Mouse (Mus musculus) neural tube, embryonic 15.5 days (tissue): Measurements from ENCODE around the gene Fam213a. TPM values are rescaled to one million over a fixed set of nuclear protein-coding genes. Genes with fewer than 3 reads are reported as not detected.
A peak's percentile ranks its signal among the peaks of the same experiment; 100 is the strongest.

Experiments used
- ATAC-seq: fragments of 200-750 bp; cut with Nextera tagmentation; 2 replicates; pipeline ENCODE4 v1.8.0; 2017; ENCODE audit warnings: mild to moderate bottlenecking, moderate TSS enrichment, moderate library complexity; ENCODE audit not compliant: low FRiP score
- H3K27ac ChIP-seq: fragments of 300-500 bp; sonication (generic); replicated peaks from 2 replicates; pipeline ENCODE4 v1.5.1; 2015; ENCODE audit warnings: mild to moderate bottlenecking, inconsistent platforms
- H3K27me3 ChIP-seq: fragments of 300-500 bp; sonication (generic); replicated peaks from 2 replicates; pipeline ENCODE4 v1.6.1; 2015; ENCODE audit warnings: inconsistent platforms
- H3K36me3 ChIP-seq: fragments of 300-500 bp; sonication (generic); 2 replicates; pipeline ENCODE4 v1.6.1; 2015; ENCODE audit warnings: inconsistent platforms
- H3K4me1 ChIP-seq: fragments of 300-500 bp; sonication (generic); 2 replicates; pipeline ENCODE4 v1.6.1; 2015; ENCODE audit warnings: inconsistent platforms
- H3K4me2 ChIP-seq: fragments of 300-500 bp; sonication (generic); 2 replicates; pipeline ENCODE4 v1.6.1; 2015; ENCODE audit warnings: inconsistent platforms, mild to moderate bottlenecking, moderate library complexity
- H3K4me3 ChIP-seq: fragments of 300-500 bp; sonication (generic); replicated peaks from 2 replicates; pipeline ENCODE4 v1.5.1; 2015; ENCODE audit warnings: mild to moderate bottlenecking, inconsistent platforms
- H3K9ac ChIP-seq: fragments of 300-500 bp; sonication (generic); replicated peaks from 2 replicates; pipeline ENCODE4 v1.6.1; 2015; ENCODE audit warnings: mild to moderate bottlenecking, inconsistent platforms
- H3K9me3 ChIP-seq: fragments of 300-500 bp; sonication (generic); replicated peaks from 2 replicates; pipeline ENCODE4 v1.6.1; 2016; ENCODE audit warnings: inconsistent platforms
- WGBS: fragments of 180-500 bp; shearing (Covaris S2); methylation state at CpG from one replicate; pipeline ENCODE4 v1.1.7; 2015; ENCODE audit warnings: mixed read lengths; 5-methylcytosine and 5-hydroxymethylcytosine counted together
- polyA plus RNA-seq: library from polyadenylated mRNA; unstranded; fragments of >200 nt; fragmentation: Nextera tagmentation; extraction: Ambion mirVana; gene quantifications from 2 replicates; pipeline ENCODE4 v1.2.1, GENCODE M21; 2015

Gene Fam213a
- polyA plus RNA-seq, 1 experiment from 2014 or later = 96.7 TPM

DNA sequence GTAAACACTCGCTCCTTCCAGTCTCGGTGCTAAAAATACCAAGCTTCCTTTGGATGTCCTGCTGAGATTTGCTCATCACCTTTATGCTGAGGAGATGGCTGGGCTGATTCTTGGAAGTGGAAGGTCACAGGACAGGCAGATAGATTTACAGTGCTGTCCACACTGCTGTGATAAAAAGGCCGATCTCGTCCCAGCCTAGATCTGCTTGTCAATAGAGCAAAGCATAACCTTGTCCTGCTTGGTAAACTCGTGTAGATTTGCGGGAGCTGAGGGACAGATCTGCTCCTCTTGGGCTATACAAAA is 46.0 kb downstream of the Fam213a start:
- H3K9ac ChIP-seq = peak overlapping the region; percentile 67
- H3K27ac ChIP-seq = peak overlapping the region; percentile 89
- no peaks in the 10 kb centered on the region for H3K36me3 ChIP-seq
- no peaks in the 10 kb centered on the region for H3K27me3 ChIP-seq
- ATAC-seq = peak; percentile 1; the same call in 1 of the 2 replicates
- H3K4me3 ChIP-seq = peak overlapping the region; percentile 73
- 3% methylated on average over 6 of the region's 6 CpGs for WGBS
- peaks cover 31% of the 10 kb centered on the region for H3K4me1 ChIP-seq
- H3K4me2 ChIP-seq = peak overlapping the region; percentile 88
- no peaks in the 10 kb centered on the region for H3K9me3 ChIP-seq

DNA sequence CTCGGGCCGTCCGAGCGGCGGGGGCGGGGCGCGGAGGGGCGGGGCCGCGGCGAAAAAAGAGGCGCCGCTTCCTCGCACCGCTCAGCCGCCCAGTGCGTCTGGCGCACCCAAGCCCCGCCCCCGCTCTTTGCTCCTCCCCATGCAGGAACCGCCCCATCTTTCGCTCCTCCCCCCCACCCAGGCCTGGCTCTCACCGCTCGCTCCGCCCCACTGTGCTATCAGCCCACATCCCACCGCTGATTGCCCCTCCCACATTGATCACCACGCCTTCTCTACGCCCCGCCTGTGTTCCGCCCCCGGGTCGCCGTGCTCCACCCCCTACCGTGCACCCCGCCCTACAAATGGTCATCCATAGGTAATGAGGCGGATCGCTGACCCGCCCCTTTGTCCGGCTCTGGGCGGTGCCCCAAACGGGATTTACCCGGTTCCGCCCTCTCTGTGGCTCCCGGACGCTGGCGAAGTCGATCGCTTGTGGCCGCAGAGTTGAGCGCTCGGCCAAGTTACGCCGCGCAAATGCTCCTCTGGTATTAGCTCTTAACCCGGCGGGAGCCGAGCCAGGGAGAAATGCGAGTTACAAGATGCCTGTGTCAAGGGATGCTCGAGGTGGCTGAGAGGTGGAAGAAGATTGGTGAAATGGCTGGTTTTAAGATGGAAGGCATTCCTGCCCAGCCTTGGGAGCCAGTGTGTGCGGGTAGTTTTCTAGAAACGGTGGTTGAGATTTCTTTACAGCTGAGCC is 46.6 kb downstream of the Fam213a start:
- H3K36me3 ChIP-seq = no peaks in the 10 kb centered on the region
- peak overlapping the region; percentile 71 for H3K9ac ChIP-seq
- H3K27ac ChIP-seq = peak overlapping the region; percentile 89
- WGBS = under 1% methylated on average over 52 of the region's 62 CpGs
- peak; percentile 96 for ATAC-seq
- H3K9me3 ChIP-seq = no peaks in the 10 kb centered on the region
- peak overlapping the region; percentile 73 for H3K4me3 ChIP-seq
- H3K4me2 ChIP-seq = peak overlapping the region; percentile 88
- H3K4me1 ChIP-seq = peaks cover 36% of the 10 kb centered on the region
- no peaks in the 10 kb centered on the region for H3K27me3 ChIP-seq

DNA sequence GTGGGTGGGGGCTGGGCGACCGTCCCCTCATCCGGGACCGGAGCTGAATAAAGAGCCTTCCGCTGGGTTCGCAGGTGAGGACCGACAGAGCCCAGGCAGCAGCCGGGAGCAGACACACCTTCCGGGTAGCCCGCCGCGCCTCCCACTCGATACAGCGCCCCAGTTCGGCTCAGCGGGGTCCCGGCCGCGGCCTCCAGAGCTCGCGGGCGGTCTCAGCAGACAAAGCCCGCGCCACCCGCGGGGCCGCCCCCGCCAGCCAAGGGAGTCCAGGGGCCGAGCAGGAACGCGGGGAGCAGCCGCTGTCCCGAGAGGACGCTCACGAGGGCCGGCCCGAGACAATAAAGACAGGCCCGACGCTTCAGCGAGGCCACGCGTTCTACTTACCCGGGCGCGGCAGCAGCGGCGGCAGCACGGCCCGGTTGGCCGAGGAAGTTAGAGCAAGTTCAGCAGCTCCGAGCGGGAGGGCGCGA is 47.2 kb downstream of the Fam213a start, which contains the start of gene Tspan14:
Tspan14 (minus strand) TSS at position 416 of the 470 bp plus-strand sequence.
- Histone ChIP-seq H3K4me1 (peaks cover 36% of the 10 kb centered on the region), H3K36me3 (no peaks in the 10 kb centered on the region), H3K27me3 (no peaks in the 10 kb centered on the region), H3K4me2 (peak within 1 kb of the TSS; percentile 88), H3K27ac (peak within 1 kb of the TSS; percentile 89), H3K9me3 (no peaks in the 10 kb centered on the region), H3K9ac (peak within 1 kb of the TSS; percentile 71), H3K4me3 (peak within 1 kb of the TSS; percentile 73)
- under 1% methylated on average over 44 of the region's 54 CpGs for WGBS
- ATAC-seq = peak; percentile 64

DNA sequence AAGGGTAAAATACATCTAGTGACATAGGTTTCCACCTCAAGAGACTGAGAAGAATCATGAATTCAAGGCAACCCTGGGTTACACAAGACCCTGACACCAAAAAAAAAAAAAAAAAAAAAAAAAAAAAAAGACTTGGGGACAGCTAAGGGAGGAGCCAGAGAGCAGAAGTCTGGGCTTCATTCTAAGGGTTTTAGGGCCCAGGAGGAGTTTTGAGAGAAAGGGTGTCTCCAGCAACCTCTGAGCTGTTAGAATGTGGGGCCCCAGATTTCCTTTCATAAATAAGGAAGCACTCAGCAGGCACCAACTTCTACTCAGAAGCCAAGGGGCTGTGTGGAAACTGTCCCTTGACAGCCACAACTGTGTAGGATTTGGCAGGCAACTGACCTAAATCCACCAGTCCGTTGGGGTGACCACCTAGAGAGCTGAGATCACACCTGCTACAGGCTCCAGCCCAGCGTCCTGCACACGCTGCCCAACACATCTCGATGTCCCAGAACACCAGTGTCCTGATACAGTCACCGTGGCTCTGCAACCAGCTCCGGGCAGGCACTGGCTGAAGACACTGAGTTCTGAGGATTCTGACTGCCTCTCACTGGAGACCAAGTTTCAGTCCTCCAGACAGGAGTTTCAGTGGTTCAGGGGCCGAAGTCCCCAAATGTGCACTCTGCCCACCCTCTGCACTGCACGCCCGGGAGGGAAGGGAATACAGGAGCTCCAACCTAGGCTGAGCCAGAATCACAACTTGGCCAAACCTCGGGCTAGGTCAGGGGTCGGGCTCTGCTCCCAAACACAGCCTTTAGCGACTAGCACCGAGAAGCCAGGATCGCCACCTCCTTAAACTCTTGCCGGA is 47.9 kb downstream of the Fam213a start:
- peak overlapping the region; percentile 73 for H3K4me3 ChIP-seq
- no peaks in the 10 kb centered on the region for H3K36me3 ChIP-seq
- H3K4me2 ChIP-seq = peak overlapping the region; percentile 88
- under 1% methylated on average over 15 of the region's 15 CpGs for WGBS
- peak overlapping the region; percentile 84 for H3K27ac ChIP-seq
- peak overlapping the region; percentile 71 for H3K9ac ChIP-seq
- ATAC-seq = peak; percentile 9; the same call in 1 of the 2 replicates
- no peaks in the 10 kb centered on the region for H3K9me3 ChIP-seq
- H3K27me3 ChIP-seq = no peaks in the 10 kb centered on the region
- peaks cover 36% of the 10 kb centered on the region for H3K4me1 ChIP-seq

DNA sequence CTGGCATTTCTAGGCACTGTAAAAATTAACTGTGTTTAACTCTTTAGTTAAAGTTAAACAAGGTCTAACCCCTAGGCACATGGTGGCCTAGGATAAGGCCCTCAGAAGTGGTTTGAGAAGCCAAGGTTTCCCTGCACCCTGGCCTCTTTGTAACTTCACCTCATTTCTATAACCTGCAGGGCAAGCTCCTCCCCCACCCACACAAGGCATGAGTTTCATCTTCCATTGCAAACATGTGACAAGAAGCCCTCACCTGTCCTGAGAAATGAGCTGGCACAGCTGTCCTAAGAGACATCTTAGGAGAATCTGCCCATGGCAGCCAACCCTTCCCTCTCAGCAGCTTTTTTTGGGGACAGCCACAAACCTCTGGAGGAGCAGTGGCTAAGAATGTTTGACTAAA is 48.7 kb downstream of the Fam213a start:
- Histone ChIP-seq H3K9ac (0 out of 2 replicates have a peak overlapping the region, but pooled peaks have one; percentile 20), H3K9me3 (no peaks in the 10 kb centered on the region), H3K36me3 (no peaks in the 10 kb centered on the region), H3K27me3 (no peaks in the 10 kb centered on the region), H3K4me1 (peaks cover 42% of the 10 kb centered on the region), H3K27ac (no peak overlapping the region), H3K4me2 (peak overlapping the region; percentile 88), H3K4me3 (peak overlapping the region; percentile 73)
- ATAC-seq = no peak

DNA sequence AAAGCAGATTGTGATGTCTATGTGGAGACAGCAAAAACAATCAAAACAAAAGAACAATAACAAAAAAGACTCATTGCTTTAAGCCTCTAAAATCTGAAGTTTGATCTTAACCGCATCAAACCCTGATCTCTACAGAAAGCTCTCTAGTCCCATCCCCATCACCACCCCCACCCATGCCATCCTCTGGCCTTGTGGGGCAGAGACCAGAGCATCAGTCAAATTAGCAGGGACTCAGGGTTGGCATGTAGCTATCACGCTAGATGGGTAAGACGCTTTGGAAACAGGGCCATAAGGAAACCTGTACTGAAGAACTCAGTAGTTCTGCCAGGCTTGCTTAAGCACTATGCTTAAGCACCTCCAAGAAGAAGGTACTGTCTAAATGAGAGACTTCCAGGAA is 49.4 kb downstream of the Fam213a start:
- no peaks in the 10 kb centered on the region for H3K9me3 ChIP-seq
- H3K36me3 ChIP-seq = no peaks in the 10 kb centered on the region
- 0 out of 2 replicates have a peak overlapping the region, but pooled peaks have one; percentile 88 for H3K4me2 ChIP-seq
- no peak overlapping the region for H3K4me3 ChIP-seq
- no peaks in the 10 kb centered on the region for H3K27me3 ChIP-seq
- no peak overlapping the region for H3K9ac ChIP-seq
- WGBS = 89% methylated on average over 3 of the region's 3 CpGs
- no peak for ATAC-seq
- H3K27ac ChIP-seq = no peak overlapping the region
- peaks cover 47% of the 10 kb centered on the region for H3K4me1 ChIP-seq

DNA sequence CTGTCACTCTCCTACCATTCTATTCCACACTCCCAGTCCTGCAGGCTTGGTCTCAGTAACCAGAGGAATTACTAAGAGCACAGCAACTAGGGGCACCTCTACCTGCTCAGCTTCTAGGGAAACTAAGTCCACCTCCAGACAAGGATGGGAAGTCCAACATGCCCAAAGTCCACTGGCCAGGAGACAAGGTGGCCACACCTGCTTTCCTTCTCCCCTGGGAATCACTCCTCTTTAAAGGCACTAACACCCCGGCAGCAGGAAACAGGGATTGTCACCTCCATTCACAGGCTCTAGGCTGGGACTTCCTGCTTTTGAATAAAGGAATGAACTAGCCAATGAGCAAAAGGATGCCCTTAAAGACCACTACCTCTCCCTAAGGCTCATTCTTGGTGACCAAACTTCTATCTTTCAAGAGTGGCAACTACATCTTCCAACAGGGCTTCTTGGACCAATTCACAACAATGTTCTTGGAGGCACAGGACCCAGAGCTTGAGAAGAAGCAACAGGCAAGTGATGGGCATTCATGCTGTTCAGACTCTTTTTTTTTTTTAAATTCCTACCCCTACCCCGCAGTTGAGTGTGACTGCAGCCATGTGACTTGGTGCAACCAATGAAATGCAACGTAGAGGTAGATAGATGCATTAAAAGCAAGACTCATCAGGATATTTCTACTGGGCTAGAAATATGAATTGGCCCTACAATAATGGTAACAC is 49.9 kb downstream of the Fam213a start:
- H3K36me3 ChIP-seq = no peaks in the 10 kb centered on the region
- H3K9me3 ChIP-seq = no peaks in the 10 kb centered on the region
- ATAC-seq = no peak
- no peak overlapping the region for H3K27ac ChIP-seq
- H3K4me1 ChIP-seq = peaks cover 53% of the 10 kb centered on the region
- no peaks in the 10 kb centered on the region for H3K27me3 ChIP-seq
- H3K4me3 ChIP-seq = no peak overlapping the region
- no peak overlapping the region for H3K9ac ChIP-seq
- H3K4me2 ChIP-seq = no peak overlapping the region
- WGBS = 77% methylated on average over 3 of the region's 3 CpGs

DNA sequence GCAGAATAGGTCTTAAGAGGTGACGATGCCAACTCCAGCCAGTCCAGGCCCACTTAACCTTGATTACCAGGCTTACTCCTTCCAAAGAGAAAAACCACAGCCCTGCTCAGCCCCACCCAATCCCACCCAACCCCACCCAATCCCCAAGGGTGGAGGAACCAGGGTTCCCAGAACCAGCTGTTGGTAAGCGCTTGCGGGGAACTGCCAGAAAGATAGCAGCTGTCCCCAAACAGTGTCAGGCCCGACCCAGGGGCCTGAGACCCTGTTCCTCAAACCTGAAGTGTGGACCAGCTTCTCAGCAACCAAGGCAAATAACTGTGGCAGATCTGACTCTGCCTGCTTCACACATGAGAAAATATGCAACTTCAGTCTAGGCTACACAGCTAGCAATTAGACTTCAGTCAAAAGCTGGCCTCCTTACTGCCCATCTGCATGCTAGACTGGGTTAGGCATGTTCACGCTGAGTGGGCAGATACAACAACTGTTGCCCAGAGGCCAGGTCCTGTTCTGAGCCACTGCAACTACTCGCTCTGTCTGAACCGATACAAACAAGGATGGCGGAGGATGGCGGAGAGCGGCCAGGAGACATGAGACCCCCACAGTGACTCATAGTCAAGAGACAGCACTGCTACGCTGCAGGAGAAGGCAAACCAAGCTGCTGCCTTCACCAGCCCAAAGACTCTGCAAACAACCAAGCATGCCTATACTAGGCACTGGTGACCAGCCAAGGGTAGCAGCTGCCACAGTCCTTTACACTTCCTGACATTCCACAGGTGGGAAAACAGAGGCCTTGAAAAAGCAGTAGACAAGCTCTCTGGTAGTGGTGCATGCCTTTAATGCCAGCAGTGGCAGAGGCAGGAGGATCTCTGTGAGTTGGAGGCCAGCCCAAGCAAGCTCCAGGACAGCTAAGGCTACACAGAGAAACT is 51.0 kb downstream of the Fam213a start:
- no peak overlapping the region for H3K9ac ChIP-seq
- no peak overlapping the region for H3K27ac ChIP-seq
- no peak for ATAC-seq
- H3K4me1 ChIP-seq = peaks cover 59% of the 10 kb centered on the region
- H3K4me3 ChIP-seq = no peak overlapping the region
- H3K4me2 ChIP-seq = peak overlapping the region; percentile 19; the same call in 1 of the 2 replicates
- no peaks in the 10 kb centered on the region for H3K36me3 ChIP-seq
- 70% methylated on average over 11 of the region's 11 CpGs for whole genome bisulfite sequencing
- no peaks in the 10 kb centered on the region for H3K9me3 ChIP-seq
- H3K27me3 ChIP-seq = no peaks in the 10 kb centered on the region

DNA sequence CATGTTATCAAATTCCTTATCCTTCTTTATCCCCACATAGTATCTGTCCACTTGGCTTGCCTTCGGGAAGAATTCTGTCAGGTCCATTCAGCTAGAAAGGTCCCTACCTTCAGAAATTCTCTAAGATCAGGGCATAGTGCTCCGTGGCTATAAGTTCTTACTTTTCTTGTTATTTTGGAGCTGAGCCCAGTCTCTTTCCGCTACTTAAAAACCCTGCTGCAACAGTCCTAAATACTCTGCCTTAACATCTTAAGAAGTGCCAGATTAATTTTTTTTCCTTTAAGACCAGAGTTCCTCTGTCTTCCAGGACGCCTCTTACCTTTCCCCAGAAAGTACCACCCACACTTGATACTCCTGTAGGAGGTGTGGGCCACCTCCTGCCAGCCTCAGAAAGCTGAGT is 53.4 kb downstream of the Fam213a start:
- H3K9me3 ChIP-seq = no peaks in the 10 kb centered on the region
- H3K27me3 ChIP-seq = no peaks in the 10 kb centered on the region
- no peak overlapping the region for H3K4me3 ChIP-seq
- H3K4me1 ChIP-seq = peaks cover 70% of the 10 kb centered on the region
- 58% methylated on average over 4 of the region's 4 CpGs for WGBS
- peak overlapping the region; percentile 54; the same call in 1 of the 2 replicates for H3K27ac ChIP-seq
- H3K4me2 ChIP-seq = 0 out of 2 replicates have a peak overlapping the region, but pooled peaks have one; percentile 6
- H3K36me3 ChIP-seq = no peaks in the 10 kb centered on the region
- no peak for ATAC-seq
- no peak overlapping the region for H3K9ac ChIP-seq

DNA sequence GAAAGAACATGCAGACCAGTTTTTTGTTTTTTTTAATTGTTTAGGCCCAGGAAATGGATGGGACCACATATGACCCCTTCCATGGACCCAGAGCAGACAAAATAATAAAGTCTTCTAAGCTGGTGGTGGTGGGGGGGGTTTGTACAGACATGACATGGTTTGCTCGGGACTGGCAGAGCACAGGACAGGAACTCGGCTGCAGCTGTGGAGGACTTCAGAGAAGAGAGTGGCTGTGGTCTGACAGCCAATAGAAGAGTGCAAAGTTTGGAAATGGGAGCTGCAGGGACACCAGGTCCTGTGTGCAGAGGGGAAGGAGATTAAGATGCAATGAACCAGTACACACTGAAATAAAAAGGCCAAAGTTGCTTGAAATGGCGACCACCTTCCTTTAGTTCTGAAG is 54.0 kb downstream of the Fam213a start:
- H3K4me2 ChIP-seq = no peak overlapping the region
- H3K36me3 ChIP-seq = no peaks in the 10 kb centered on the region
- H3K27me3 ChIP-seq = no peaks in the 10 kb centered on the region
- no peak for ATAC-seq
- H3K27ac ChIP-seq = no peak overlapping the region
- no peak overlapping the region for H3K4me3 ChIP-seq
- no peaks in the 10 kb centered on the region for H3K9me3 ChIP-seq
- no peak overlapping the region for H3K9ac ChIP-seq
- WGBS = 54% methylated on average over 3 of the region's 3 CpGs
- peaks cover 70% of the 10 kb centered on the region for H3K4me1 ChIP-seq
